Mouse (Mus musculus) cerebellum, adult 2 months (tissue): ENCODE results near the gene Pik3r3. TPM values are rescaled to one million over a fixed set of nuclear protein-coding genes. Genes with fewer than 3 reads are reported as not detected.
"Not testable (repeated sequence)": the region's sequence is repeated elsewhere in the genome, so short reads cannot be mapped to it uniquely, and the experiment has no call there.

Source experiments
- DNase-seq, 2 experiments: peaks; one replicate each; pipeline ENCODE4 v3.0.0; 2021
- H3K27ac ChIP-seq: fragments of 200-500 bp; 2 replicates; pipeline ENCODE4 v1.5.1; 2012; ENCODE audit warnings: low read length, control low read depth, inconsistent platforms; ENCODE audit not compliant: insufficient read depth
- H3K27me3 ChIP-seq: fragments of 200-500 bp; 2 replicates; pipeline ENCODE4 v1.6.1; 2012; ENCODE audit warnings: inconsistent platforms, mild to moderate bottlenecking, low read length, moderate library complexity; ENCODE audit not compliant: control insufficient read depth, insufficient read depth
- H3K4me1 ChIP-seq: fragments of 200-500 bp; 2 replicates; pipeline ENCODE4 v1.6.1; 2011; ENCODE audit warnings: low read length; ENCODE audit not compliant: control insufficient read depth, insufficient read depth
- H3K4me3 ChIP-seq: fragments of 200-500 bp; replicated peaks from 2 replicates; pipeline ENCODE3; 2011; ENCODE audit warnings: mild to moderate bottlenecking, low read depth, low read length, control low read depth; ENCODE audit not compliant: insufficient read depth
- CTCF ChIP-seq: fragments of 200-500 bp; IDR thresholded peaks from 2 replicates; pipeline ENCODE4 v1.5.1; 2011; ENCODE audit warnings: low read depth, mild to moderate bottlenecking, control low read depth, low read length, moderate library complexity, borderline replicate concordance; ENCODE audit not compliant: insufficient read depth
- POLR2A ChIP-seq: fragments of 200-500 bp; IDR thresholded peaks from 2 replicates; pipeline ENCODE4 v1.6.1; 2011; ENCODE audit warnings: low read length, control low read depth, borderline replicate concordance; ENCODE audit not compliant: insufficient read depth
- WGBS: fragments of 180-500 bp; shearing (Covaris S2); methylation state at CpG from one replicate; pipeline ENCODE4 v1.1.7; 2018; 5-methylcytosine and 5-hydroxymethylcytosine counted together
- polyA plus RNA-seq: library from polyadenylated mRNA; depleted of rRNA; stranded (reverse); fragments of >200 nt; gene quantifications from 2 replicates; pipeline ENCODE4 v1.2.3, GENCODE M21; 2012

Gene Pik3r3
- polyA plus RNA-seq, 1 experiment = 90.6 TPM

- Histone ChIP-seq H3K27me3 (no peaks in the 10 kb centered on the region), H3K4me1 (peaks cover 3% of the 10 kb centered on the region; the same call in 1 of the 2 replicates), H3K4me3 (peak overlapping the region; percentile 94), H3K27ac (peak overlapping the region; percentile 96)
- WGBS = under 1% methylated on average over 23 of the region's 23 CpGs
- TF ChIP-seq CTCF (no peak), POLR2A (no peak)
- peak; percentile 52 to 53 for DNase-seq
Measured at GRCm38 (mm10) chr4:116221996-116222842, 801 bp downstream of the Pik3r3 start.

GRCm38 (mm10) chr4:116222843-116223119, 1.4 kb downstream of the Pik3r3 start:
- H3K4me3 ChIP-seq = peak overlapping the region; percentile 94
- peak in 1 of 2 experiments; percentile 34 for DNase-seq
- TF ChIP-seq POLR2A (no peak), CTCF (no peak)
- no peaks in the 10 kb centered on the region for H3K27me3 ChIP-seq
- 0% methylated on average over 6 of the region's 6 CpGs for WGBS
- H3K27ac ChIP-seq = no peak overlapping the region
- H3K4me1 ChIP-seq = peaks cover 3% of the 10 kb centered on the region

GRCm38 (mm10) chr4:116243377-116243776, 22.0 kb downstream of the Pik3r3 start:
- Histone ChIP-seq H3K4me3 (no peak overlapping the region), H3K27ac (no peak overlapping the region), H3K27me3 (no peaks in the 10 kb centered on the region), H3K4me1 (peaks cover 3% of the 10 kb centered on the region; the same call in 1 of the 2 replicates)
- no peak for DNase-seq
- no peak for TF ChIP-seq POLR2A
- no peak for TF ChIP-seq CTCF
- 69% methylated on average over 3 of the region's 3 CpGs for WGBS

GRCm38 (mm10) chr4:116244240-116244639, 22.8 kb downstream of the Pik3r3 start:
- Histone ChIP-seq H3K27ac (no peak overlapping the region), H3K4me1 (peaks cover 2% of the 10 kb centered on the region; the same call in 1 of the 2 replicates), H3K27me3 (no peaks in the 10 kb centered on the region), H3K4me3 (no peak overlapping the region)
- WGBS = 34% methylated on average over 2 of the region's 2 CpGs
- no peak for DNase-seq
- TF ChIP-seq CTCF (no peak), POLR2A (no peak)

- not testable (repeated sequence) for H3K27ac ChIP-seq, H3K4me3 ChIP-seq, H3K27me3 ChIP-seq, H3K4me1 ChIP-seq
- WGBS = 36% methylated on average over 3 of the region's 3 CpGs
- peak; percentile 32; the same call in 1 of the 2 replicates for TF ChIP-seq CTCF
- DNase-seq = peak in 1 of 2 experiments; percentile 22
Measured at GRCm38 (mm10) chr4:116245926-116246325, 24.5 kb downstream of the Pik3r3 start.

GRCm38 (mm10) chr4:116249986-116250385, 28.6 kb downstream of the Pik3r3 start:
- no peak overlapping the region for H3K4me3 ChIP-seq
- 70% methylated on average over 3 of the region's 3 CpGs for WGBS
- H3K27ac ChIP-seq = no peak overlapping the region

GRCm38 (mm10) chr4:116268220-116268619, 46.8 kb downstream of the Pik3r3 start:
- no peaks in the 10 kb centered on the region for H3K4me1 ChIP-seq
- WGBS = 94% methylated on average over 6 of the region's 6 CpGs
- no peak overlapping the region for H3K4me3 ChIP-seq
- no peaks in the 10 kb centered on the region for H3K27me3 ChIP-seq
- H3K27ac ChIP-seq = no peak overlapping the region
- TF ChIP-seq POLR2A = no peak
- no peak for TF ChIP-seq CTCF
- DNase-seq = no peak

More at GRCm38 (mm10) chr4:116249986-116250385, 28.6 kb downstream of the Pik3r3 start:
- Histone ChIP-seq H3K4me1 (peaks cover 10% of the 10 kb centered on the region), H3K27me3 (no peaks in the 10 kb centered on the region)
- no peak for DNase-seq
- TF ChIP-seq POLR2A = no peak
- TF ChIP-seq CTCF = no peak

GRCm38 (mm10) chr4:116282211-116282610, 60.8 kb downstream of the Pik3r3 start:
- DNase-seq = peak in 1 of 2 experiments; percentile 43
- Histone ChIP-seq H3K27ac (no peak overlapping the region), H3K27me3 (no peaks in the 10 kb centered on the region), H3K4me1 (no peaks in the 10 kb centered on the region; the same call in 1 of the 2 replicates), H3K4me3 (no peak overlapping the region)
- 65% methylated on average over 2 of the region's 2 CpGs for WGBS
- TF ChIP-seq CTCF (peak; percentile 62), POLR2A (no peak)
